Mouse (Mus musculus): ENCODE results near the gene Gm20503. TPM values are rescaled to one million over a fixed set of nuclear protein-coding genes. Genes with fewer than 3 reads are reported as not detected.
A peak's percentile ranks its signal among the peaks of the same experiment; 100 is the strongest.

Gene Gm20503
- total and polyA plus RNA-seq, 3 experiments, result 3.3 TPM; not detected in 2

- H3K27me3 ChIP-seq (ENCODE audit: control insufficient read depth in 1 of 2, insufficient read depth in 2 of 2, low read length in 2 of 2), result no peaks in the 10 kb centered on the region
- peaks cover 20 to 28% of the 10 kb centered on the region in 2 experiments for H3K4me1 ChIP-seq (ENCODE audit: control insufficient read depth in 1 of 2, insufficient read depth in 2 of 2, low read length in 2 of 2)
- peak overlapping the region in 1 of 2 experiments; percentile 8; a peak in 1 of 4 replicates for H3K4me3 ChIP-seq (ENCODE audit: control insufficient read depth in 1 of 2, insufficient read depth in 1 of 2, low read depth in 2 of 2, low read length in 2 of 2)
- peaks cover 54% of the 10 kb centered on the region for H3K79me2 ChIP-seq (ENCODE audit: control insufficient read depth, insufficient read depth, low read length, poor library complexity)
- no peaks in the 10 kb centered on the region for H3K9me3 ChIP-seq (replicated peaks; ENCODE audit: insufficient read depth, low read length)
- no peak overlapping the region for H3K27ac ChIP-seq (ENCODE audit: control insufficient read depth, low read depth, low read length)
- no peak overlapping the region for H3K9ac ChIP-seq (ENCODE audit: control insufficient read depth, low read depth, low read length, poor library complexity, severe bottlenecking)
- TF ChIP-seq JUND (IDR thresholded peaks at IDR 0.05; ENCODE audit: low read depth, low read length) (no peak), USF2 (IDR thresholded peaks at IDR 0.05; ENCODE audit: borderline replicate concordance in 1 of 2, insufficient read depth in 1 of 2, low read depth in 1 of 2, low read length in 2 of 2) (no peak), ETS1 (IDR thresholded peaks at IDR 0.05; ENCODE audit: low read depth, low read length) (no peak), POLR2AphosphoS5 (IDR thresholded peaks at IDR 0.05; ENCODE audit: borderline replicate concordance, low read depth, low read length) (no peak), POLR2AphosphoS2 (IDR thresholded peaks at IDR 0.05; ENCODE audit: low read length) (no peak), RAD21 (IDR thresholded peaks at IDR 0.05; ENCODE audit: low read depth, low read length) (no peak), NRF1 (IDR thresholded peaks at IDR 0.05; ENCODE audit: insufficient read depth, low read depth, low read length, poor library complexity, severe bottlenecking) (no peak), ZMIZ1 (IDR thresholded peaks at IDR 0.05; ENCODE audit: low read depth, low read length) (no peak), UBTF (IDR thresholded peaks at IDR 0.05; ENCODE audit: borderline replicate concordance, insufficient read depth, low read depth, low read length) (no peak), TCF12 (IDR thresholded peaks at IDR 0.05; ENCODE audit: low read depth, low read length) (no peak), ZC3H11A (IDR thresholded peaks at IDR 0.05; ENCODE audit: low read depth, low read length) (no peak)
- DNase-seq (ENCODE audit: low read depth, low spot score), result peak; percentile 67
- H3K36me3 ChIP-seq (ENCODE audit: control insufficient read depth in 1 of 2, insufficient read depth in 2 of 2, low read length in 2 of 2), result peaks cover 5 to 36% of the 10 kb centered on the region in 2 experiments
Observed at GRCm38 (mm10) chr4:59009696-59010095, 6.7 kb downstream of the Gm20503 start.

GRCm38 (mm10) chr4:59011446-59011845 is 8.4 kb downstream of the Gm20503 start:
- TF ChIP-seq GATA1 (IDR thresholded peaks at IDR 0.05; ENCODE audit: low read depth, low read length), result peak; percentile 76
- TF ChIP-seq EP300 (IDR thresholded peaks at IDR 0.05; ENCODE audit: low read depth in 1 of 2, low read length in 2 of 2), result peak; percentile 7 to 53; a peak in 1 of 4 replicates
- no peak for TF ChIP-seq JUND (IDR thresholded peaks at IDR 0.05; ENCODE audit: low read depth, low read length)
- H3K27ac ChIP-seq (ENCODE audit: control insufficient read depth, low read depth, low read length), result no peak overlapping the region
- peaks cover 10 to 25% of the 10 kb centered on the region in 2 experiments for H3K36me3 ChIP-seq (ENCODE audit: control insufficient read depth in 1 of 2, insufficient read depth in 2 of 2, low read length in 2 of 2)
- peaks cover 39% of the 10 kb centered on the region for H3K79me2 ChIP-seq (ENCODE audit: control insufficient read depth, insufficient read depth, low read length, poor library complexity)
- peaks cover 22 to 23% of the 10 kb centered on the region in 2 experiments for H3K4me1 ChIP-seq (ENCODE audit: control insufficient read depth in 1 of 2, insufficient read depth in 2 of 2, low read length in 2 of 2)
- no peaks in the 10 kb centered on the region for H3K9me3 ChIP-seq (replicated peaks; ENCODE audit: insufficient read depth, low read length)
- no peaks in the 10 kb centered on the region for H3K27me3 ChIP-seq (ENCODE audit: control insufficient read depth in 1 of 2, insufficient read depth in 2 of 2, low read length in 2 of 2)
- no peak overlapping the region for H3K4me3 ChIP-seq (ENCODE audit: control insufficient read depth in 1 of 2, insufficient read depth in 1 of 2, low read depth in 2 of 2, low read length in 2 of 2)
- H3K9ac ChIP-seq (ENCODE audit: control insufficient read depth, low read depth, low read length, poor library complexity, severe bottlenecking), result no peak overlapping the region
- peak; percentile 48 for DNase-seq (ENCODE audit: low read depth, low spot score)

GRCm38 (mm10) chr4:59015181-59015580 is 12.2 kb downstream of the Gm20503 start:
- TF ChIP-seq ETS1 (IDR thresholded peaks at IDR 0.05; ENCODE audit: low read depth, low read length) (no peak), POLR2AphosphoS5 (IDR thresholded peaks at IDR 0.05; ENCODE audit: borderline replicate concordance, low read depth, low read length) (no peak), SMC3 (IDR thresholded peaks at IDR 0.05; ENCODE audit: low read depth, low read length) (no peak), RCOR1 (IDR thresholded peaks at IDR 0.05; ENCODE audit: low read depth, low read length) (no peak), MAX (IDR thresholded peaks at IDR 0.05; ENCODE audit: low read length) (no peak), UBTF (IDR thresholded peaks at IDR 0.05; ENCODE audit: borderline replicate concordance, insufficient read depth, low read depth, low read length) (no peak), ELF1 (IDR thresholded peaks at IDR 0.05; ENCODE audit: low read depth, low read length) (no peak), KAT2A (conservative IDR thresholded peaks at IDR 0.05; ENCODE audit: low read depth, low read length) (no peak), USF1 (IDR thresholded peaks at IDR 0.05; ENCODE audit: low read depth, low read length) (no peak), TAL1 (IDR thresholded peaks at IDR 0.05; ENCODE audit: low read length) (no peak), ZMIZ1 (IDR thresholded peaks at IDR 0.05; ENCODE audit: low read depth, low read length) (no peak), USF2 (IDR thresholded peaks at IDR 0.05; ENCODE audit: borderline replicate concordance in 1 of 2, insufficient read depth in 1 of 2, low read depth in 1 of 2, low read length in 2 of 2) (no peak), NELFE (IDR thresholded peaks at IDR 0.05; ENCODE audit: low read depth, low read length) (no peak), E2F4 (IDR thresholded peaks at IDR 0.05; ENCODE audit: borderline replicate concordance, low read depth, low read length) (no peak)

More at GRCm38 (mm10) chr4:59015181-59015580, 12.2 kb downstream of the Gm20503 start:
- H3K79me2 ChIP-seq (ENCODE audit: control insufficient read depth, insufficient read depth, low read length, poor library complexity), result peaks cover 18% of the 10 kb centered on the region
- peaks cover 14 to 19% of the 10 kb centered on the region in 2 experiments for H3K36me3 ChIP-seq (ENCODE audit: control insufficient read depth in 1 of 2, insufficient read depth in 2 of 2, low read length in 2 of 2)
- H3K4me1 ChIP-seq (ENCODE audit: control insufficient read depth in 1 of 2, insufficient read depth in 2 of 2, low read length in 2 of 2), result peaks cover 12 to 16% of the 10 kb centered on the region in 2 experiments
- H3K9ac ChIP-seq (ENCODE audit: control insufficient read depth, low read depth, low read length, poor library complexity, severe bottlenecking), result no peak overlapping the region
- H3K4me3 ChIP-seq (ENCODE audit: control insufficient read depth in 1 of 2, insufficient read depth in 1 of 2, low read depth in 2 of 2, low read length in 2 of 2), result no peak overlapping the region
- H3K27me3 ChIP-seq (ENCODE audit: control insufficient read depth in 1 of 2, insufficient read depth in 2 of 2, low read length in 2 of 2), result no peaks in the 10 kb centered on the region
- H3K9me3 ChIP-seq (replicated peaks; ENCODE audit: insufficient read depth, low read length), result no peaks in the 10 kb centered on the region
- no peak for DNase-seq (ENCODE audit: low read depth, low spot score)
- H3K27ac ChIP-seq (ENCODE audit: control insufficient read depth, low read depth, low read length), result no peak overlapping the region
